Mouse (Mus musculus): ENCODE measurements around the gene Duoxa1. TPM values are rescaled to one million over a fixed set of nuclear protein-coding genes. Genes with fewer than 3 reads are reported as not detected.

Duoxa1 gene
- polyA plus RNA-seq (2012; rRNA removed): 0.10 and 0.15 TPM in 2 replicates

DNA sequence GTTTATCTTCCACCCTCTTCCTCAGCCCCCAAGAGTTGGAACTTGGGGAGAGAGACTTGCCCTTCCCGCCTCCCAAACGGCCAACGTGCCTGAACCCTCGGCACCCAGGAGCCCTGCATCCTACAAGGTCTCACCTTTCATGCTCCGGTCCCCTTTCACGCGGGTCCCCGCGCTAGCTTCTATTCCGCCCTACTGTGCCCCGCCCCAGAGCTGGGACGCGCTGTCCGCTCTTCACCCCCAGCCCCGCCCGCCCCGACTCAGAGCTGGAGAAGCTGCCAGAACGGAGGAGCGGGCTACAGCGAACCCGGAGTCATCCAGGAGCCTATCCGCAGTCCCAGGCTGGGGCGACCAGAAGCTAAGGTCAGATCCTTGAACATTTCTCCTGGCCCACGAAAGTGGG lies at the start of gene Duoxa1:
Gene Duoxa1, minus strand, starts transcription at position 195 of the 400 bp plus-strand sequence.
- no peaks in the 10 kb centered on the region for H3K4me1 ChIP-seq (ENCODE audit: control insufficient read depth, insufficient read depth, low read length)
- H3K4me3 ChIP-seq (ENCODE audit: insufficient read depth, low read length): no peak within 1 kb of the TSS; the same call in 1 of the 2 replicates
- no peak within 1 kb of the TSS for H3K27ac ChIP-seq (ENCODE audit: insufficient read depth, low read length)
- TF ChIP-seq CTCF (IDR thresholded peaks at IDR 0.05; ENCODE audit: extremely low read depth, insufficient read depth, low read length): no peak
- no peak for TF ChIP-seq POLR2A (IDR thresholded peaks at IDR 0.05; ENCODE audit: extremely low read depth, insufficient read depth, low read length)

DNA sequence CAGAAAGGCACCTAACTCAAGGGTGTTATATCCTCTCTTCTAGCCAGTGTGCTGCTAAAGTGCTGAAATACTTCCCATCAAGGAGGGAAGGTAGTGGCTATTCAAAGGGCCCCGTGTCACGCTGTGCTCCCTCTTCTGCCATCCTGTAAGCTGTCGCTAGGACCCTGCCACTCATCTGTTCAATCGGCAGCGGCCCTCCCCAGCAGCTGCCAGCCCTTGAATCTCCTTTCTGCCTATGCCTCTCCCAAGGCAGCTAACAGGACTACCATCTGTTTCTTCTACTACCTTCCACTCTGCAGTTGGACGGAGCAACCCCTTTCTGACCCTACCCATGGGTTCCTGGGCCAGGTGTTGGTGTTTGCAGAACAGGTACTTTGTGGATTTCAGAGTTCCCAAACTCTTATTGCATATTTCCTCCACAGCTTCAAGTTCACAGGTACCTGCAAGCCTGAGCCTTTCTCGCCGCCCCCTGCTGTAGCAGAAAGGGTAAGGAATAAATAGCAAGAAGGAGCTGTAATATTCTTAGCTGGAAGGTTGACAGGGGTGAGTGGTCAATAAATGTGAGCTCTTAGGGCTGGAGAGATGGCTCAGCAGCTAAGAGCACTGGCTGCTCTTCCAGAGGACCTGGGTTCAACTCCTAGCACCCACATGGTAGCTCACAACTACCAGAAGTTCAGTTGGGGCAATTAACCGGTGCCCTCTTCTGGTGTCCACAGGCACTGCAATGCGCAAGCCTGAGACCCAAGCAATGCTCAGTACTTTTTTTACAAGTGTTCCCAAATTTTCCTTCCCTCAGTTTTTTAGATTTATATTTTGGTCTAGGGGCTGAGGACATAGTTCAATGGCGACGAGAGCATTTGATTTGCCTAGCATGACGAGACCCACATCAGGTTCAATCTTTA lies 49.3 kb upstream of the Duoxa1 start:
- no peak overlapping the region for H3K27ac ChIP-seq (ENCODE audit: insufficient read depth, low read length)
- peaks cover 6% of the 10 kb centered on the region for H3K4me1 ChIP-seq (ENCODE audit: control insufficient read depth, insufficient read depth, low read length)
- H3K4me3 ChIP-seq (ENCODE audit: insufficient read depth, low read length): no peak overlapping the region

GRCm38 (mm10) chr2:122361868-122362621 lies 48.5 kb upstream of the Duoxa1 start:
- no peak for TF ChIP-seq CTCF (IDR thresholded peaks at IDR 0.05; ENCODE audit: extremely low read depth, insufficient read depth, low read length)
- TF ChIP-seq POLR2A (IDR thresholded peaks at IDR 0.05; ENCODE audit: extremely low read depth, insufficient read depth, low read length): no peak
- Histone ChIP-seq H3K4me1 (ENCODE audit: control insufficient read depth, insufficient read depth, low read length) (peaks cover 2% of the 10 kb centered on the region; the same call in 1 of the 2 replicates), H3K27ac (ENCODE audit: insufficient read depth, low read length) (no peak overlapping the region), H3K4me3 (ENCODE audit: insufficient read depth, low read length) (no peak overlapping the region)

More for the DNA sequence above, 49.3 kb upstream of the Duoxa1 start:
- 0 out of 2 replicates have a peak, but pooled peaks have one; percentile 5 for TF ChIP-seq CTCF (IDR thresholded peaks at IDR 0.05; ENCODE audit: extremely low read depth, insufficient read depth, low read length)
- no peak for TF ChIP-seq POLR2A (IDR thresholded peaks at IDR 0.05; ENCODE audit: extremely low read depth, insufficient read depth, low read length)

DNA sequence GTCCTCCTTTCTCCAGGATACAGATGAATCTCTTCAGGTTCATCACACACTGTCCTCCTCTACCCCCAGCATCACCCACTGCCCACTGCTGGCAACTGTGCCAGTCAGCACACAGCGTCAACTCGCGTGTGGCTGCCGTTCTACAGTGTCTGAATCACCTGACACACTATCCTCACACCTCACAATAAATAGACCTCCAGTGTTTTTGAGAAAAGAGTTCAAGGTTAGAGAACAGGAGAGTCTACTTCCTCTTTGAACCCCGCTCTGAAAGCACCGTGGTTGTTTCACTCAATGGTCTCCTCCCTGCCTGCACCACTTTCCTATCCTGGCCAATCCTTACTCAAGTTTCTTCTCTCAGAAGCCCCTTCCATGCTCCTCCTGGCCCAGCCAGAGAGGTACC lies 47.7 kb upstream of the Duoxa1 start:
- H3K27ac ChIP-seq (ENCODE audit: insufficient read depth, low read length): no peak overlapping the region
- no peaks in the 10 kb centered on the region for H3K4me1 ChIP-seq (ENCODE audit: control insufficient read depth, insufficient read depth, low read length)
- TF ChIP-seq CTCF (IDR thresholded peaks at IDR 0.05; ENCODE audit: extremely low read depth, insufficient read depth, low read length) (no peak), POLR2A (IDR thresholded peaks at IDR 0.05; ENCODE audit: extremely low read depth, insufficient read depth, low read length) (no peak)
- H3K4me3 ChIP-seq (ENCODE audit: insufficient read depth, low read length): no peak overlapping the region

- no peak for TF ChIP-seq CTCF (IDR thresholded peaks at IDR 0.05; ENCODE audit: extremely low read depth, insufficient read depth, low read length)
- no peak for TF ChIP-seq POLR2A (IDR thresholded peaks at IDR 0.05; ENCODE audit: extremely low read depth, insufficient read depth, low read length)
- no peaks in the 10 kb centered on the region for H3K4me1 ChIP-seq (ENCODE audit: control insufficient read depth, insufficient read depth, low read length)
- H3K27ac ChIP-seq (ENCODE audit: insufficient read depth, low read length): no peak overlapping the region
- no peak overlapping the region for H3K4me3 ChIP-seq (ENCODE audit: insufficient read depth, low read length)
These were observed 46.8 kb upstream of the Duoxa1 start for GRCm38 (mm10) chr2:122360310-122360709.

DNA sequence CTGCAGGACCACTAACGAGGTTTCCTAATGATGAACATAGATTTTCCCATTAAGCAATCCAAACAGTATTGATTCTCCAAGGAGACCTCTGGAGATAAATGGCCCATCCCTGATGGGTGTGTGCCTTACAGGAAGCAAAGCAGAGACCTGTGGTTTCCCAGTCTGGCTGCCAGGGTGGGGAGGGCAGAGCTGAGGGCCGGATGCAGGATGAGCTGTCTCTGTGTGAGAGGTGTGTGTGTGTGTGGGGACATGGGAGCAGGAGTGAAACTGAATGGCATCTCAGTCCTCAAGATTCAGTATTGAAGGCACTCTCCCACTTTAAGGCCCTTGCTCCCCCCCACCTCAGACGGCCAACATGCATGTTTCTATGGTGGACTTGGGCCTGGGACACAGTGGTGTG lies 42.7 kb upstream of the Duoxa1 start:
- Histone ChIP-seq H3K4me1 (ENCODE audit: control insufficient read depth, insufficient read depth, low read length) (peaks cover 8% of the 10 kb centered on the region), H3K27ac (ENCODE audit: insufficient read depth, low read length) (no peak overlapping the region), H3K4me3 (ENCODE audit: insufficient read depth, low read length) (no peak overlapping the region)
- TF ChIP-seq POLR2A (IDR thresholded peaks at IDR 0.05; ENCODE audit: extremely low read depth, insufficient read depth, low read length) (no peak), CTCF (IDR thresholded peaks at IDR 0.05; ENCODE audit: extremely low read depth, insufficient read depth, low read length) (no peak)

DNA sequence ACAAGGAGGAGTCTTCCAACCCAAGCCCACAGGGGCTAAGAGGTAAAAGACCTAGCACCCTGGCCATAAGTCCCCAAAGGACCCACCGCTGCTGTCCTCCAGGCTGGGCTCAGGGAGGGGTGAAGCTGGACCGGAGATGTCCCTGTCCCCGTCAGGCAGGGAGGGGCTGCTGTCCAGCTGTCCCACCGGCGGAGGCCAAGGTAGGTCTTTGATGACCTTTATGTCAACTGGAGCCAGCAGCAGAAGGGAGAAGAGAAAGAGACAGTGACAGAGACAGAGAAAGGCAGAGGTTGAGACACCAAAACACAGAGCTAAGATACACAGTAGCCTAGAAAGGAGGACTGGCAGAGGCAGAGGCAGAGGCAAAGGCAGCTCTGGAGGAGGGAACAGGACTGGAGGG lies 41.9 kb upstream of the Duoxa1 start:
- Histone ChIP-seq H3K4me3 (ENCODE audit: insufficient read depth, low read length) (no peak overlapping the region), H3K4me1 (ENCODE audit: control insufficient read depth, insufficient read depth, low read length) (peaks cover 9% of the 10 kb centered on the region), H3K27ac (ENCODE audit: insufficient read depth, low read length) (no peak overlapping the region)
- TF ChIP-seq POLR2A (IDR thresholded peaks at IDR 0.05; ENCODE audit: extremely low read depth, insufficient read depth, low read length) (no peak), CTCF (IDR thresholded peaks at IDR 0.05; ENCODE audit: extremely low read depth, insufficient read depth, low read length) (no peak)

DNA sequence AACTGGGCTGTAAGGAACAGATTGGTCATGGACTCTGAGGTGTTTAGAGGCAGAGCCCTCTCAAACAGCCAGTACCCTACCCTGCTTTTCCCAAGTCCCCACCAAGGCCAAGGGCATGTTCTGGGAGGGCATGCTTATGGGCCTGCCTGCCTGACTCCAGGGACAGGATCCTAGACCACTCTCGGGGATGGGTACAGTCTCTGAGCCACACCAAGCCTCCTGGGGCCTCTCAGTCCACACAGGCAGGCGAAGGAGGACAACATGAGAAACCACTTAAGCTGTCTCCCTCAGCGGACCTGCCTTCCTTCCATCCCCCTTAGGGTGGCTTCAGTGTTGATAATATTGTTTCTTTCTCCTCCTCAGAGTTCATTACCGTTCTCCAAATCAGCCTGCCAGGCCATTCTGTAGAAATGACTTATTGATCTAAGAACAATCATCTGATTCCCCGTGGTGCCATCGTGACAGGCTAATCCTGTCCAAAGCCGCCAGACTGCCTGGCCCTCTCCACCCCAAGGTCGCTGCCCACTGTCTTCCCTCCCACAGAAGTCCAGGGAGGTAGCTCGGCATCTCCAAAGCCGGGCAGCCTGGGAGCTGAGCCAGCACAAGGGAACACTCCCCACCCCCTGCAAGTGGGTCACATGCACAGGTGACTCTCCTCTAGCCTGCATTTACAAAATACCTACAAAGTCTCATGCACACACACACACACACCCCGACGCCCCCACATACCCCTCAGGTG lies 40.8 kb upstream of the Duoxa1 start:
- peaks cover 9% of the 10 kb centered on the region for H3K4me1 ChIP-seq (ENCODE audit: control insufficient read depth, insufficient read depth, low read length)
- no peak overlapping the region for H3K4me3 ChIP-seq (ENCODE audit: insufficient read depth, low read length)
- H3K27ac ChIP-seq (ENCODE audit: insufficient read depth, low read length): no peak overlapping the region
- no peak for TF ChIP-seq POLR2A (IDR thresholded peaks at IDR 0.05; ENCODE audit: extremely low read depth, insufficient read depth, low read length)
- no peak for TF ChIP-seq CTCF (IDR thresholded peaks at IDR 0.05; ENCODE audit: extremely low read depth, insufficient read depth, low read length)

DNA sequence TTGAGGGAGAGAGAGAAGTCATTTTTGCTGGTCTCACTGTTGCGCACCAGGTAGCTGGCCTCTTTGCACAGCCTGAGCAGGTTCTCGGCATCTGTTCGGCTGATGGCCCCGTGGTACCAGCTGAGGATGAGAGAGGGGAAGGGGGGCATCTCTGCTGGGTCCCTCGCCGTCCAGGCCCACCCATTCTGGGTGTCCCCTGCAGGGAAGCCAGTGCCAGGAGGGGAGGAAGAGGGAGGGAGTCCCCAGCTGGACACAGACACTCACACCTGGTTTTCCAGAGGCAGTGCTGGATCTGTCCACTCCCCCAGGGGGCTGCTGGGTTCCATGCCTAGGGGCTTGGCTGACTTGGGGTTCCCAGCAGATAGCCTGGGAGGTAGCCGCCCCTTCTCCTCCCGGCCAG lies 40.2 kb upstream of the Duoxa1 start:
- no peak overlapping the region for H3K27ac ChIP-seq (ENCODE audit: insufficient read depth, low read length)
- H3K4me1 ChIP-seq (ENCODE audit: control insufficient read depth, insufficient read depth, low read length): peaks cover 9% of the 10 kb centered on the region
- TF ChIP-seq CTCF (IDR thresholded peaks at IDR 0.05; ENCODE audit: extremely low read depth, insufficient read depth, low read length) (no peak), POLR2A (IDR thresholded peaks at IDR 0.05; ENCODE audit: extremely low read depth, insufficient read depth, low read length) (no peak)
- no peak overlapping the region for H3K4me3 ChIP-seq (ENCODE audit: insufficient read depth, low read length)

Data from cortical plate, adult 2 months (tissue).